Mouse (Mus musculus): ENCODE results near the gene Ankle2. TPM values are rescaled to one million over a fixed set of nuclear protein-coding genes. Genes with fewer than 3 reads are reported as not detected.

Ankle2 gene
- polyA plus RNA-seq (2014; fragmentation: Illumina TruSeq; extraction: RNeasy Lipid Tissue Mini Kit (QIAGEN cat#74804); ENCODE audit: low replicate concordance): 23.3 TPM

GRCm38 (mm10) chr5:110230780-110231461 is at the start of gene Ankle2:
Gene Ankle2 (plus strand): TSS chr5:110231004.

GRCm38 (mm10) chr5:110269141-110270101 is 38.6 kb downstream of the Ankle2 start, which contains the start of gene Pgam5:
Gene Pgam5 (minus strand): TSS chr5:110269913.

GRCm38 (mm10) chr5:110285770-110286445 is 55.1 kb downstream of the Ankle2 start, which contains the start of the genes Pxmp2 and Pole:
Gene Pxmp2 (minus strand): TSS chr5:110286186.
Gene Pole (plus strand): TSS chr5:110286306.

Other genes starting within 250 kb of the Ankle2 start
- 83.5 TPM for gene Zfp932, start 234.5 kb upstream of the Ankle2 start, polyA plus RNA-seq (2014; fragmentation: Illumina TruSeq; extraction: RNeasy Lipid Tissue Mini Kit (QIAGEN cat#74804); ENCODE audit: low replicate concordance)
- gene Gm17655, start 158.5 kb upstream of the Ankle2 start, polyA plus RNA-seq (2014; fragmentation: Illumina TruSeq; extraction: RNeasy Lipid Tissue Mini Kit (QIAGEN cat#74804); ENCODE audit: low replicate concordance): 18.7 TPM
- 4.2 TPM for gene Gm35315, start 136.6 kb upstream of the Ankle2 start, polyA plus RNA-seq (2014; fragmentation: Illumina TruSeq; extraction: RNeasy Lipid Tissue Mini Kit (QIAGEN cat#74804); ENCODE audit: low replicate concordance)
- gene Plcxd1, start 131.0 kb upstream of the Ankle2 start, polyA plus RNA-seq (2014; fragmentation: Illumina TruSeq; extraction: RNeasy Lipid Tissue Mini Kit (QIAGEN cat#74804); ENCODE audit: low replicate concordance): not detected
- gene Gtpbp6, start 122.8 kb upstream of the Ankle2 start, polyA plus RNA-seq (2014; fragmentation: Illumina TruSeq; extraction: RNeasy Lipid Tissue Mini Kit (QIAGEN cat#74804); ENCODE audit: low replicate concordance): not detected
- 8.0 TPM for gene Zfp605, start 120.9 kb upstream of the Ankle2 start, polyA plus RNA-seq (2014; fragmentation: Illumina TruSeq; extraction: RNeasy Lipid Tissue Mini Kit (QIAGEN cat#74804); ENCODE audit: low replicate concordance)
- gene Chfr, start 95.2 kb upstream of the Ankle2 start, polyA plus RNA-seq (2014; fragmentation: Illumina TruSeq; extraction: RNeasy Lipid Tissue Mini Kit (QIAGEN cat#74804); ENCODE audit: low replicate concordance): 39.2 TPM
- gene Golga3, start 54.3 kb upstream of the Ankle2 start, polyA plus RNA-seq (2014; fragmentation: Illumina TruSeq; extraction: RNeasy Lipid Tissue Mini Kit (QIAGEN cat#74804); ENCODE audit: low replicate concordance): 12.2 TPM
- 20.2 TPM for gene Pgam5, start 38.9 kb downstream of the Ankle2 start, polyA plus RNA-seq (2014; fragmentation: Illumina TruSeq; extraction: RNeasy Lipid Tissue Mini Kit (QIAGEN cat#74804); ENCODE audit: low replicate concordance)
- gene Pxmp2, start 55.2 kb downstream of the Ankle2 start, polyA plus RNA-seq (2014; fragmentation: Illumina TruSeq; extraction: RNeasy Lipid Tissue Mini Kit (QIAGEN cat#74804); ENCODE audit: low replicate concordance): 8.3 TPM
- gene Pole, start 55.3 kb downstream of the Ankle2 start, polyA plus RNA-seq (2014; fragmentation: Illumina TruSeq; extraction: RNeasy Lipid Tissue Mini Kit (QIAGEN cat#74804); ENCODE audit: low replicate concordance): 3.5 TPM
- 0.56 TPM for gene P2rx2, start 112.2 kb downstream of the Ankle2 start, polyA plus RNA-seq (2014; fragmentation: Illumina TruSeq; extraction: RNeasy Lipid Tissue Mini Kit (QIAGEN cat#74804); ENCODE audit: low replicate concordance)
- gene Lrcol1, start 113.7 kb downstream of the Ankle2 start, polyA plus RNA-seq (2014; fragmentation: Illumina TruSeq; extraction: RNeasy Lipid Tissue Mini Kit (QIAGEN cat#74804); ENCODE audit: low replicate concordance): not detected
- 2.9 TPM for gene Fbrsl1, start 217.5 kb downstream of the Ankle2 start, polyA plus RNA-seq (2014; fragmentation: Illumina TruSeq; extraction: RNeasy Lipid Tissue Mini Kit (QIAGEN cat#74804); ENCODE audit: low replicate concordance)